Mouse (Mus musculus): Measurements from ENCODE around the gene Olfr1247.

DNA sequence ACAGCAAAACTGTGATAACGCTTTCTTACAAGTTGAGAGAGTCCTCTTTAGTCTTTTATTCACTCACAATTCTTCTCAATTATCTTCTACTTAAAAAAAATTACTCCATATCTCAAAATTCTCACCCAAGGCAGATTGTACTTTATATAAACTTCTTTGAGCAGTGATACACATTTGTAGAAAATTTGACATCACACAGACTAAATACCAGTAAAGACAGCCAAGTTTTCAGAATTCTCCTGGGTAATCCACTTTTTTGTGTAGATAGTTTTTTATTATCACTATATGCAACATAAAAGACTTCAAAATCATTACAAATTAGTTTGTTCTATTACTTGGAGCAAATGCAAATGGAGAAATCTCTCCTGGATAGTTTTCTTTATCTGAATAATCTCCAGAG, 35.6 kb downstream of the Olfr1247 start, which contains the start of gene Olfr1245:
- no peak for TF ChIP-seq CTCF (IDR thresholded peaks at IDR 0.05; ENCODE audit: low read depth)
- no peak for TF ChIP-seq EP300 (IDR thresholded peaks at IDR 0.05; ENCODE audit: low read depth)
